Mouse (Mus musculus): ENCODE results near the gene Pip5k1a. TPM values are rescaled to one million over a fixed set of nuclear protein-coding genes. Genes with fewer than 3 reads are reported as not detected.
A peak's percentile ranks its signal among the peaks of the same experiment; 100 is the strongest.

The Pip5k1a gene
- polyA plus RNA-seq (2012; ENCODE audit: insufficient read depth, insufficient read length, low replicate concordance, missing spikeins): not detected in 2 replicates

DNA sequence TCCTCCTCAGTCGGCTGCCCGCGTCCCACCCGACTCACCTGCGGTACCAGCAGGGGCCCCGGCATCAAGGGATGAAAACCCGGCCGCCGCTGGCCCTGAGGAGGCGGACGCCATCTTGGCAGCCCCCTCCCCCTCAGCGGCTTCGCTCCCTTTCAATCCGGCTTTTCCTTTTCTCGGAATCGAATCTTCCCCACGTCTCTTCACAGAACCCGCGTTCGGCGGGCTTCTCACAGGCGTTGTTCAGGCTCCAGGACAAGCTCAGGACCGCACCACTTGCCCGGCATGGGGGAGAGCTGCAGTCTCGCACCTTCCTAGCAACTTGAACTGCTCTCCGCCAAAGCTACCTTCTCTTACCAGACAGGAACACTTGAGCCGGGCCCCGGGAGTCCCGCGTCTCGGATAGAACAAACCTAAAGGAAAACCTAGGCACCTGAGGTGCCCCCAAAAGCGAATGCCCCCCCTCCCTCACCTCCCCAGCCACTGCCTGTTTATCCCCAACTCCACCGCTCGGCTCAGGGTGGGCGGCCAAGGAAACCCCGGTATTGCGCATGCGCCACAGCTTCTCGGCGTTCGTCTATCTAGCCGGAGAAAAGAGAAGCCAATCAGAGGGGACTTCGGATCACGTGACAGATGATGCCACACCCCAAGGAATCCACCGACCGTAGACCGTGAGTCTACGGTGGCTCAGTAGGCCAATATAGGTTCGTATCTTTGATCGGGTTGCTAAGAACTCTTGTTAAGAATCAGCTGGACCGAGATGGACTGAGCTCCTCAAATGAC lies at the start of gene Pip5k1a:
Pip5k1a (minus strand) TSS at position 593 of the 780 bp plus-strand sequence.
- Histone ChIP-seq H3K27ac (ENCODE audit: insufficient read depth, low read depth, low read length) (peak within 1 kb of the TSS; percentile 69), H3K4me3 (ENCODE audit: insufficient read depth, low read depth, low read length) (peak within 1 kb of the TSS; percentile 85), H3K4me1 (ENCODE audit: control insufficient read depth, insufficient read depth, low read length) (no peaks in the 10 kb centered on the region; the same call in 1 of the 2 replicates)
- TF ChIP-seq POLR2A (IDR thresholded peaks at IDR 0.05; ENCODE audit: insufficient read depth, low read depth, low read length): peak; percentile 80
- TF ChIP-seq CTCF (IDR thresholded peaks at IDR 0.05; ENCODE audit: insufficient read depth, low read depth, low read length): no peak
- under 1% methylated on average over 51 of the region's 51 CpGs for WGBS

- Histone ChIP-seq H3K4me3 (ENCODE audit: insufficient read depth, low read depth, low read length) (no peak overlapping the region), H3K27ac (ENCODE audit: insufficient read depth, low read depth, low read length) (no peak overlapping the region), H3K4me1 (ENCODE audit: control insufficient read depth, insufficient read depth, low read length) (no peaks in the 10 kb centered on the region)
- WGBS: 40% methylated on average over 4 of the region's 4 CpGs
- no peak for TF ChIP-seq POLR2A (IDR thresholded peaks at IDR 0.05; ENCODE audit: insufficient read depth, low read depth, low read length)
- no peak for TF ChIP-seq CTCF (IDR thresholded peaks at IDR 0.05; ENCODE audit: insufficient read depth, low read depth, low read length)
These were observed 47.1 kb upstream of the Pip5k1a start for GRCm38 (mm10) chr3:95153874-95154273.

GRCm38 (mm10) chr3:95147924-95148323 lies 41.2 kb upstream of the Pip5k1a start:
- Histone ChIP-seq H3K4me1 (ENCODE audit: control insufficient read depth, insufficient read depth, low read length) (no peaks in the 10 kb centered on the region), H3K27ac (ENCODE audit: insufficient read depth, low read depth, low read length) (no peak overlapping the region), H3K4me3 (ENCODE audit: insufficient read depth, low read depth, low read length) (no peak overlapping the region)
- TF ChIP-seq CTCF (IDR thresholded peaks at IDR 0.05; ENCODE audit: insufficient read depth, low read depth, low read length) (no peak), POLR2A (IDR thresholded peaks at IDR 0.05; ENCODE audit: insufficient read depth, low read depth, low read length) (no peak)
- 77% methylated on average over 3 of the region's 3 CpGs for WGBS

DNA sequence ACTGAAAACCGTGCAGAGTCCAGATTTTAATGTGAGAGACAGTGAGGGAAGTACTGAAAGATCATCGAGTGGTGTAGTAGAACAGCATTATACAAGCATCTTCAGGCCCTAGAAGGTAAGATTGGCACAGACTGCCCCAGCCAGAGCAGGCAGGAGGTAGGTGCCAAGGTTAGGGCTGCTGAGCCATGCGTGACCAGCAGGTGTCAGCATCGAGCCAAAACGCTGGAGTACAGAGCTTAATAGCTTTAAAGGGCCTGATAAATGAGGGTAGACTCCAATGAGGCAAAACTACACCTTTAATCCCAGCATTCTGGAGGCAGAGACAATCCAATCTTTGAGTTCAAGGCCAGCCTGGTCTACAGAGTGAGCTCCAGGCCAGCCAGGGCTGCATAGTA lies 35.9 kb upstream of the Pip5k1a start:
- Histone ChIP-seq H3K27ac (ENCODE audit: insufficient read depth, low read depth, low read length) (no peak overlapping the region), H3K4me1 (ENCODE audit: control insufficient read depth, insufficient read depth, low read length) (no peaks in the 10 kb centered on the region), H3K4me3 (ENCODE audit: insufficient read depth, low read depth, low read length) (no peak overlapping the region)
- no peak for TF ChIP-seq POLR2A (IDR thresholded peaks at IDR 0.05; ENCODE audit: insufficient read depth, low read depth, low read length)
- peak; percentile 83 for TF ChIP-seq CTCF (IDR thresholded peaks at IDR 0.05; ENCODE audit: insufficient read depth, low read depth, low read length)
- WGBS: 8% methylated on average over 5 of the region's 5 CpGs

DNA sequence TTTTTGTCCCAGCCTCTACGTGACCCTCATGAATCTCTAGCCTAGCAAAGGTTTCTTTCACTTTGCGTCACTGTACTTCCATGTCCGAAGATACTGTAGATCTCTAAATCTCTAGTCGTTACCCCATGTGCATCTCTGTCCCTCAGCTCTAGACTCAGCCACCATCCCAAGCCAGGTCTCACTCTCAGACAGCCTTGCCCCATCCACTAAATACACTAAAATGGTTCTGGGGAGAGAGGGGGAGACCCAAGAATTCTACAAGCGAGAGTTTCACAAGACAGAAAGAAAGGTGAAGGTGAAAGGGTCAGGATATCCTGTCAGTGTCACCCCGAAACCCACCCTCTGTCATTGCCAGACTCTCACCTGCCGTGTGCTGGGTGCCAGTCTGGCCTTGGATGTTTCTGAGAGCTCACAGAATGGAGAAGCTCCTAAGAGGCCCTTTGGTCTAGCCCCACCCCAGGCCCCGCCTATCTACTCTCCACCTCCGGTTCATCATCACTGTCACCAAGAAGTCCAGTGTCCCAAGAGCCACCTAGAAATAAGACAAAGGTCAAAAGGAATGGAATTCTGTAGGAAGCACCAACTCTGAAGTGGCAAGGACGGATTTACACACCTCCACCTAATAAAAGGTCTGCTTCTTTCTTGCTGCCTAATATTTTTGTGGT lies 35.4 kb upstream of the Pip5k1a start, which contains the start of gene Tnfaip8l2:
Tnfaip8l2 (minus strand) TSS at position 409 of the 665 bp plus-strand sequence.
- Histone ChIP-seq H3K4me3 (ENCODE audit: insufficient read depth, low read depth, low read length) (no peak within 1 kb of the TSS), H3K27ac (ENCODE audit: insufficient read depth, low read depth, low read length) (no peak within 1 kb of the TSS), H3K4me1 (ENCODE audit: control insufficient read depth, insufficient read depth, low read length) (no peaks in the 10 kb centered on the region)
- TF ChIP-seq CTCF (IDR thresholded peaks at IDR 0.05; ENCODE audit: insufficient read depth, low read depth, low read length): no peak
- 86% methylated on average over 10 of the region's 10 CpGs for WGBS

- Histone ChIP-seq H3K27ac (ENCODE audit: insufficient read depth, low read depth, low read length) (no peak overlapping the region), H3K4me3 (ENCODE audit: insufficient read depth, low read depth, low read length) (no peak overlapping the region), H3K4me1 (ENCODE audit: control insufficient read depth, insufficient read depth, low read length) (no peaks in the 10 kb centered on the region)
- no peak for TF ChIP-seq CTCF (IDR thresholded peaks at IDR 0.05; ENCODE audit: insufficient read depth, low read depth, low read length)
- no peak for TF ChIP-seq POLR2A (IDR thresholded peaks at IDR 0.05; ENCODE audit: insufficient read depth, low read depth, low read length)
- WGBS: 92% methylated on average over 9 of the region's 9 CpGs
These were observed 34.7 kb upstream of the Pip5k1a start for GRCm38 (mm10) chr3:95141474-95141873.

DNA sequence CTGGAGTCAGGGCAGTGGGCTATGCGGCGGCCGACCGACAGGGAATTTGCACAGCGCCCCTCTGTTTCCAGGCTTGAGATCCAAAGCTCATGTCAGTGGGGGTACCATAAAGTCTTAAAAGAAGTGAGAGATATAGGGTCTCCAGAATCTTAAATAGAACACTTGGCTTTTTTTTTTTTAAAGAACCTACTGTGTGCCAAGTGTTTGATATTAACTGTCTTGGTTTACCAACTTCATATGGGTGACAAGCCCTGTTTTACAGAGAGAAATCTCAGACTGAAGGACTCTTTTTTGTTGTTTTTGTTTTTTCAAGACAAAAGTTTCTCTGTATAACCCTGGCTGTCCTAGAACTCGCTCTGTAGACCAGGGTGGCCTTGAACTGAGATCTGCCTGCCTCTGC lies 34.1 kb upstream of the Pip5k1a start:
- TF ChIP-seq POLR2A (IDR thresholded peaks at IDR 0.05; ENCODE audit: insufficient read depth, low read depth, low read length) (no peak), CTCF (IDR thresholded peaks at IDR 0.05; ENCODE audit: insufficient read depth, low read depth, low read length) (no peak)
- no peak overlapping the region for H3K27ac ChIP-seq (ENCODE audit: insufficient read depth, low read depth, low read length)
- 91% methylated on average over 6 of the region's 6 CpGs for whole genome bisulfite sequencing
- no peaks in the 10 kb centered on the region for H3K4me1 ChIP-seq (ENCODE audit: control insufficient read depth, insufficient read depth, low read length)
- H3K4me3 ChIP-seq (ENCODE audit: insufficient read depth, low read depth, low read length): no peak overlapping the region

- TF ChIP-seq POLR2A (IDR thresholded peaks at IDR 0.05; ENCODE audit: insufficient read depth, low read depth, low read length) (no peak), CTCF (IDR thresholded peaks at IDR 0.05; ENCODE audit: insufficient read depth, low read depth, low read length) (no peak)
- Histone ChIP-seq H3K4me1 (ENCODE audit: control insufficient read depth, insufficient read depth, low read length) (no peaks in the 10 kb centered on the region), H3K27ac (ENCODE audit: insufficient read depth, low read depth, low read length) (no peak overlapping the region), H3K4me3 (ENCODE audit: insufficient read depth, low read depth, low read length) (no peak overlapping the region)
- 68% methylated on average over 18 of the region's 18 CpGs for WGBS
These were observed 33.5 kb upstream of the Pip5k1a start for GRCm38 (mm10) chr3:95140289-95140595.

GRCm38 (mm10) chr3:95139586-95140288 lies 33.0 kb upstream of the Pip5k1a start:
- TF ChIP-seq POLR2A (IDR thresholded peaks at IDR 0.05; ENCODE audit: insufficient read depth, low read depth, low read length) (no peak), CTCF (IDR thresholded peaks at IDR 0.05; ENCODE audit: insufficient read depth, low read depth, low read length) (no peak)
- Histone ChIP-seq H3K4me3 (ENCODE audit: insufficient read depth, low read depth, low read length) (no peak overlapping the region), H3K4me1 (ENCODE audit: control insufficient read depth, insufficient read depth, low read length) (no peaks in the 10 kb centered on the region), H3K27ac (ENCODE audit: insufficient read depth, low read depth, low read length) (no peak overlapping the region)
- WGBS: 80% methylated on average over 25 of the region's 25 CpGs
